Mouse (Mus musculus) liver, postnatal 0 days (tissue): ENCODE measurements around the gene Krtcap2. TPM values are rescaled to one million over a fixed set of nuclear protein-coding genes. Genes with fewer than 3 reads are reported as not detected.

Experiments
- ATAC-seq: fragments of 200-750 bp; cut with Nextera tagmentation; 2 replicates; pipeline ENCODE4 v1.8.0; 2017; ENCODE audit warnings: mild to moderate bottlenecking, moderate library complexity
- DNase-seq: peaks from one replicate; pipeline ENCODE4 v3.0.0-alpha.2; 2016
- H3K27ac ChIP-seq: fragments of 300-500 bp; sonication (generic); 2 replicates; pipeline ENCODE4 v1.5.1; 2014; ENCODE audit warnings: antibody characterized with exemption, moderate library complexity, mild to moderate bottlenecking, low read depth
- H3K27me3 ChIP-seq: fragments of 300-500 bp; sonication (generic); 2 replicates; pipeline ENCODE4 v1.6.1; 2014; ENCODE audit warnings: low read length, control low read depth, mixed read lengths; ENCODE audit not compliant: insufficient read depth
- H3K36me3 ChIP-seq: fragments of 300-500 bp; sonication (generic); replicated peaks from 2 replicates; pipeline ENCODE4 v1.6.1; 2014; ENCODE audit warnings: mild to moderate bottlenecking, control low read depth, low read length, moderate library complexity, mixed read lengths; ENCODE audit not compliant: insufficient read depth
- H3K4me1 ChIP-seq: fragments of 300-500 bp; sonication (generic); 2 replicates; pipeline ENCODE4 v1.6.1; 2014; ENCODE audit warnings: antibody characterized with exemption, mild to moderate bottlenecking, control low read depth; ENCODE audit not compliant: insufficient read depth
- H3K4me2 ChIP-seq: fragments of 300-500 bp; sonication (generic); 2 replicates; pipeline ENCODE4 v1.6.1; 2014; ENCODE audit warnings: low read depth, mild to moderate bottlenecking, low read length, moderate library complexity, mixed read lengths
- H3K4me3 ChIP-seq: fragments of 300-500 bp; sonication (generic); 2 replicates; pipeline ENCODE4 v1.5.1; 2014; ENCODE audit warnings: low read depth, low read length
- H3K9ac ChIP-seq: fragments of 300-500 bp; sonication (generic); replicated peaks from 2 replicates; pipeline ENCODE4 v1.6.1; 2014; ENCODE audit warnings: mild to moderate bottlenecking, moderate library complexity
- H3K9me3 ChIP-seq: fragments of 300-500 bp; sonication (generic); 2 replicates; pipeline ENCODE4 v1.6.1; 2016; ENCODE audit warnings: mild to moderate bottlenecking, control low read depth, low read length, mixed read lengths
- CTCF ChIP-seq: sonication (generic); IDR thresholded peaks from 2 replicates; pipeline ENCODE4 v1.5.1; 2016; ENCODE audit warnings: antibody characterized with exemption, low read depth
- EP300 ChIP-seq: IDR thresholded peaks from 2 replicates; pipeline ENCODE4 v1.6.1; 2016; ENCODE audit warnings: antibody characterized with exemption, low read depth, mild to moderate bottlenecking
- WGBS: fragments of 180-500 bp; shearing (Covaris S2); extraction: QIAGEN DNeasy Blood & Tissue Kit; methylation state at CpG from one replicate; pipeline ENCODE4 v1.1.7; 2014; ENCODE audit not compliant: insufficient replicate concordance; 5-methylcytosine and 5-hydroxymethylcytosine counted together
- polyA plus RNA-seq: library from polyadenylated mRNA; unstranded; fragments of >200 nt; fragmentation: Nextera tagmentation; extraction: Ambion mirVana; gene quantifications from 2 replicates; pipeline ENCODE4 v1.2.1, GENCODE M21; 2015

Krtcap2 gene
- polyA plus RNA-seq, 1 experiment from 2014 or later = 141 TPM

- no peak for ATAC-seq
- WGBS = 69% methylated on average over 6 of the region's 6 CpGs
- no peak for DNase-seq
Measured at GRCm38 (mm10) chr3:89271760-89272159, 26.0 kb downstream of the Krtcap2 start.

GRCm38 (mm10) chr3:89276061-89276460, 30.3 kb downstream of the Krtcap2 start:
- H3K4me1 ChIP-seq = peaks cover 6% of the 10 kb centered on the region
- H3K36me3 ChIP-seq = peaks cover 21% of the 10 kb centered on the region
- no peak for TF ChIP-seq CTCF
- no peak for TF ChIP-seq EP300
- DNase-seq (no peak), ATAC-seq (no peak)
- no peaks in the 10 kb centered on the region for H3K9me3 ChIP-seq
- 87% methylated on average over 13 of the region's 13 CpGs for WGBS
- H3K27ac ChIP-seq = no peak overlapping the region
- H3K27me3 ChIP-seq = peaks cover 19% of the 10 kb centered on the region
- no peak overlapping the region for H3K9ac ChIP-seq
- H3K4me3 ChIP-seq = no peak overlapping the region; the same call in 1 of the 2 replicates
- 0 out of 2 replicates have a peak overlapping the region, but pooled peaks have one; percentile 73 for H3K4me2 ChIP-seq

More at GRCm38 (mm10) chr3:89271760-89272159, 26.0 kb downstream of the Krtcap2 start:
- no peak overlapping the region for H3K27ac ChIP-seq
- no peak overlapping the region for H3K4me2 ChIP-seq
- H3K9me3 ChIP-seq = no peaks in the 10 kb centered on the region
- H3K27me3 ChIP-seq = no peaks in the 10 kb centered on the region
- no peak overlapping the region for H3K9ac ChIP-seq
- peaks cover 26% of the 10 kb centered on the region for H3K36me3 ChIP-seq
- TF ChIP-seq EP300 = no peak
- no peak for TF ChIP-seq CTCF
- peaks cover 24% of the 10 kb centered on the region for H3K4me1 ChIP-seq
- no peak overlapping the region for H3K4me3 ChIP-seq

GRCm38 (mm10) chr3:89277281-89278021, 31.7 kb downstream of the Krtcap2 start:
- 53% methylated on average over 14 of the region's 14 CpGs for WGBS
- Histone ChIP-seq H3K4me2 (peak overlapping the region; percentile 73), H3K4me1 (peaks cover 6% of the 10 kb centered on the region), H3K27me3 (peaks cover 26% of the 10 kb centered on the region), H3K9me3 (no peaks in the 10 kb centered on the region), H3K4me3 (peak overlapping the region; percentile 57), H3K9ac (peak overlapping the region; percentile 74), H3K36me3 (peaks cover 12% of the 10 kb centered on the region), H3K27ac (peak overlapping the region; percentile 94)
- TF ChIP-seq EP300 (no peak), CTCF (no peak)
- DNase-seq (no peak), ATAC-seq (no peak)

GRCm38 (mm10) chr3:89278107-89278506, 32.3 kb downstream of the Krtcap2 start:
- Histone ChIP-seq H3K36me3 (peaks cover 7% of the 10 kb centered on the region; the same call in 1 of the 2 replicates), H3K4me3 (peak overlapping the region; percentile 57), H3K27ac (peak overlapping the region; percentile 94), H3K4me1 (peaks cover 6% of the 10 kb centered on the region), H3K27me3 (peaks cover 26% of the 10 kb centered on the region), H3K4me2 (peak overlapping the region; percentile 73), H3K9me3 (no peaks in the 10 kb centered on the region), H3K9ac (peak overlapping the region; percentile 74)
- DNase-seq (peak; percentile 61), ATAC-seq (peak; percentile 38)
- TF ChIP-seq EP300 = 0 out of 2 replicates have a peak, but pooled peaks have one; percentile 34
- no peak for TF ChIP-seq CTCF
- 44% methylated on average over 6 of the region's 7 CpGs for WGBS

GRCm38 (mm10) chr3:89278643-89279042, 32.9 kb downstream of the Krtcap2 start:
- peak overlapping the region; percentile 74 for H3K9ac ChIP-seq
- H3K9me3 ChIP-seq = no peaks in the 10 kb centered on the region
- H3K27ac ChIP-seq = peak overlapping the region; percentile 94
- DNase-seq = no peak
- H3K36me3 ChIP-seq = 0 out of 2 replicates have a peak, but pooled peaks cover 7% of the 10 kb centered on the region
- peak overlapping the region; percentile 73 for H3K4me2 ChIP-seq
- H3K4me3 ChIP-seq = peak overlapping the region; percentile 57
- TF ChIP-seq EP300 = no peak
- no peak for TF ChIP-seq CTCF
- WGBS = 19% methylated on average over 8 of the region's 8 CpGs
- peaks cover 26% of the 10 kb centered on the region for H3K27me3 ChIP-seq
- H3K4me1 ChIP-seq = peaks cover 6% of the 10 kb centered on the region
- no peak for ATAC-seq

- DNase-seq (peak; percentile 87), ATAC-seq (peak; percentile 66)
- WGBS = 4% methylated on average over 35 of the region's 35 CpGs
- H3K36me3 ChIP-seq = 0 out of 2 replicates have a peak, but pooled peaks cover 7% of the 10 kb centered on the region
- peak overlapping the region; percentile 74 for H3K9ac ChIP-seq
- peak overlapping the region; percentile 57 for H3K4me3 ChIP-seq
- H3K4me2 ChIP-seq = peak overlapping the region; percentile 73
- H3K27me3 ChIP-seq = peaks cover 26% of the 10 kb centered on the region
- peak overlapping the region; percentile 94 for H3K27ac ChIP-seq
- no peaks in the 10 kb centered on the region for H3K9me3 ChIP-seq
- peaks cover 6% of the 10 kb centered on the region for H3K4me1 ChIP-seq
- TF ChIP-seq EP300 (no peak), CTCF (no peak)
Measured at GRCm38 (mm10) chr3:89279153-89279890, 33.6 kb downstream of the Krtcap2 start.
